Mouse (Mus musculus): ENCODE data around the gene Lgals7.

DNA sequence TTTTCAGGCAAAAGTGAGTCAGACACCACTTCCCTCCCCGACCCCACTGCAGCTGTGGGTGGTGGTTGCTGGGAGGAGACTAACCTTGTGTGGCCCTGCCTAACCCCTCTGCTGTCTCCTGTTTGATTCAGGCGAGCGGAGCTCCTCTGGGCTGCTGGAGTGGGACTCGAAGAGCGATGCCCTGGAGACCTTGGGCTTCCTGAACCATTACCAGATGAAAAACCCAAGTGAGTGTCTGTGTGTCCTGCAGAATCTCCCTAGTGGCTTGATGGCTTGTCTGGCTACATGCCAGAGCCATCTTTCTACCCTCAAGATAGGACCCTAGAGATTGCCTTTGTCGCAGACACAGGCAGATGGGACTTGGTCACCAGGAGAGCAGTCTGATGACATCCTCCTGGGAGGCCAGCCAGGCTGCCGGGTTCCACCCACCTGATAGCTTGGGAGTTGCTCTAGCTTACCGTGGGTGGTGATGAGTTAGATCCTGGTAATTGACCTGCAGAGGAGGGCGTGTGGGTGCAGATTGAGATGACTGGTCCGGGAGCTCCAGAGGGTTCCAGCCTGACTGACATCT lies 42.3 kb upstream of the Lgals7 start:
- TF ChIP-seq POLR2A (IDR thresholded peaks at IDR 0.05; ENCODE audit: borderline replicate concordance, insufficient read depth, low read length) = no peak
- no peak for TF ChIP-seq CTCF (IDR thresholded peaks at IDR 0.05; ENCODE audit: borderline replicate concordance, insufficient read depth, low read depth, low read length)

Measured in cerebellum, adult 2 months (tissue).